Mouse (Mus musculus) heart, adult 2 months (tissue): Measurements from ENCODE around the gene Chid1. TPM values are rescaled to one million over a fixed set of nuclear protein-coding genes. Genes with fewer than 3 reads are reported as not detected.

ENCODE experiments used
- DNase-seq, 2 experiments: peaks; one replicate each; pipeline ENCODE4 v3.0.0; 2021
- H3K27ac ChIP-seq: fragments of 200-600 bp; 2 replicates; pipeline ENCODE4 v1.8.1; 2022
- H3K27me3 ChIP-seq: fragments of 200-500 bp; 2 replicates; pipeline ENCODE4 v1.6.1; 2012; ENCODE audit warnings: mild to moderate bottlenecking, low read length, inconsistent platforms, mixed read lengths; ENCODE audit not compliant: control insufficient read depth, insufficient read depth
- H3K36me3 ChIP-seq: fragments of 200-500 bp; 2 replicates; pipeline ENCODE4 v1.6.1; 2012; ENCODE audit warnings: low read length, inconsistent platforms; ENCODE audit not compliant: control insufficient read depth, insufficient read depth
- H3K4me1 ChIP-seq: fragments of 200-500 bp; 2 replicates; pipeline ENCODE4 v1.6.1; 2011; ENCODE audit warnings: low read length; ENCODE audit not compliant: control insufficient read depth, insufficient read depth
- H3K4me3 ChIP-seq: fragments of 200-600 bp; 2 replicates; pipeline ENCODE4 v1.8.1; 2022
- H3K79me2 ChIP-seq: fragments of 200-500 bp; replicated peaks from 2 replicates; pipeline ENCODE4 v1.6.1; 2012; ENCODE audit warnings: mild to moderate bottlenecking, inconsistent platforms, low read length, moderate library complexity, mixed read lengths; ENCODE audit not compliant: control insufficient read depth, insufficient read depth
- H3K9ac ChIP-seq: fragments of 200-500 bp; 2 replicates; pipeline ENCODE4 v1.6.1; 2012; ENCODE audit warnings: low read depth, mild to moderate bottlenecking, control low read depth, inconsistent platforms, low read length, mixed read lengths
- CTCF ChIP-seq: fragments of 200-600 bp; IDR thresholded peaks from 2 replicates; pipeline ENCODE4 v1.8.1; 2022; ENCODE audit warnings: antibody characterized with exemption, mild to moderate bottlenecking, moderate library complexity
- EP300 ChIP-seq: fragments of 200-500 bp; IDR thresholded peaks from 2 replicates; pipeline ENCODE4 v1.6.1; 2011; ENCODE audit warnings: low read depth, low read length, control low read depth; ENCODE audit not compliant: insufficient read depth
- POLR2A ChIP-seq: fragments of 200-500 bp; IDR thresholded peaks from 2 replicates; pipeline ENCODE4 v1.6.1; 2011; ENCODE audit warnings: mild to moderate bottlenecking, low read depth, low read length, control low read depth; ENCODE audit not compliant: insufficient read depth
- WGBS: fragments of 180-500 bp; shearing (Covaris S2); methylation state at CpG from one replicate; pipeline ENCODE4 v1.1.7; 2018; 5-methylcytosine and 5-hydroxymethylcytosine counted together
- intact Hi-C: fragments of 180-260 bp; cut with DNase I; formaldehyde crosslinking; loops from one replicate; pipeline ENCODE4 v1.15.1; 2025
- polyA plus RNA-seq: library from polyadenylated mRNA; depleted of rRNA; stranded (reverse); fragments of >200 nt; gene quantifications from 2 replicates; pipeline ENCODE4 v1.2.3, GENCODE M21; 2012
- total RNA-seq, 2 experiments: library from RNA; stranded (reverse); gene quantifications; 2 replicates each; pipeline ENCODE4 v1.2.3; 2021

Chid1 gene
- total and polyA plus RNA-seq, 3 experiments, result 20.2 to 52.7 (median 45.9) TPM

GRCm38 (mm10) chr7:141464603-141465201, 75.0 kb downstream of the Chid1 start:
- peaks cover 2% of the 10 kb centered on the region; the same call in 1 of the 2 replicates for H3K36me3 ChIP-seq
- H3K27ac ChIP-seq, result peak overlapping the region; percentile 97
- H3K27me3 ChIP-seq, result no peaks in the 10 kb centered on the region
- H3K4me3 ChIP-seq, result peak overlapping the region; percentile 52
- peaks cover 32% of the 10 kb centered on the region for H3K4me1 ChIP-seq
- H3K9ac ChIP-seq, result peak overlapping the region; percentile 75
- intact Hi-C loops, result no loop called here
- peak in 1 of 2 experiments; percentile 62 for DNase-seq
- TF ChIP-seq POLR2A, result 0 out of 2 replicates have a peak, but pooled peaks have one; percentile 31
- no peak for TF ChIP-seq EP300
- WGBS, result 31% methylated on average over 38 of the region's 38 CpGs
- H3K79me2 ChIP-seq, result no peaks in the 10 kb centered on the region; the same call in 1 of the 2 replicates

GRCm38 (mm10) chr7:141463824-141464602, 75.6 kb downstream of the Chid1 start:
- 41% methylated on average over 12 of the region's 12 CpGs for WGBS
- Histone ChIP-seq H3K79me2 (no peaks in the 10 kb centered on the region; the same call in 1 of the 2 replicates), H3K27ac (peak overlapping the region; percentile 97)

GRCm38 (mm10) chr7:141462333-141462821, 77.3 kb downstream of the Chid1 start:
- peak overlapping the region; percentile 97 for H3K27ac ChIP-seq
- TF ChIP-seq EP300 (no peak), POLR2A (no peak), CTCF (no peak)
- H3K4me1 ChIP-seq, result peaks cover 27% of the 10 kb centered on the region
- DNase-seq, result peak in 1 of 2 experiments; percentile 63
- peak overlapping the region; percentile 88 for H3K9ac ChIP-seq
- peak overlapping the region; percentile 83 for H3K4me3 ChIP-seq
- WGBS, result 16% methylated on average over 5 of the region's 5 CpGs
- H3K27me3 ChIP-seq, result no peaks in the 10 kb centered on the region
- intact Hi-C loops, result no loop called here
- no peaks in the 10 kb centered on the region; the same call in 1 of the 2 replicates for H3K79me2 ChIP-seq
- peaks cover 5% of the 10 kb centered on the region; the same call in 1 of the 2 replicates for H3K36me3 ChIP-seq

More at GRCm38 (mm10) chr7:141463824-141464602, 75.6 kb downstream of the Chid1 start:
- H3K4me3 ChIP-seq, result peak overlapping the region; percentile 83
- no peaks in the 10 kb centered on the region for H3K27me3 ChIP-seq
- H3K9ac ChIP-seq, result peak overlapping the region; percentile 75
- H3K36me3 ChIP-seq, result peaks cover 2% of the 10 kb centered on the region; the same call in 1 of the 2 replicates
- H3K4me1 ChIP-seq, result peaks cover 28% of the 10 kb centered on the region
- intact Hi-C loops, result no loop called here
- DNase-seq, result peak; percentile 81 to 86
- TF ChIP-seq POLR2A (peak; percentile 91), CTCF (no peak), EP300 (peak; percentile 90; the same call in 1 of the 2 replicates)

- H3K27me3 ChIP-seq, result no peaks in the 10 kb centered on the region
- H3K9ac ChIP-seq, result peak overlapping the region; percentile 88
- peak overlapping the region; percentile 97 for H3K27ac ChIP-seq
- peak in 1 of 2 experiments; percentile 72 for DNase-seq
- TF ChIP-seq CTCF (peak; percentile 61), POLR2A (no peak; the same call in none of the 2 replicates), EP300 (no peak)
- intact Hi-C loops, result no loop called here
- H3K4me1 ChIP-seq, result peaks cover 29% of the 10 kb centered on the region
- H3K36me3 ChIP-seq, result peaks cover 5% of the 10 kb centered on the region; the same call in 1 of the 2 replicates
- H3K4me3 ChIP-seq, result peak overlapping the region; percentile 83
- WGBS, result 1% methylated on average over 59 of the region's 59 CpGs
- no peaks in the 10 kb centered on the region; the same call in 1 of the 2 replicates for H3K79me2 ChIP-seq
These were observed 77.9 kb downstream of the Chid1 start for GRCm38 (mm10) chr7:141461521-141462332.

GRCm38 (mm10) chr7:141460391-141461113, 79.1 kb downstream of the Chid1 start, which contains the start of gene Cracr2b:
TSS of gene Cracr2b (plus strand) at chr7:141461094.
- peaks cover 29% of the 10 kb centered on the region for H3K4me1 ChIP-seq
- peaks cover 5% of the 10 kb centered on the region; the same call in 1 of the 2 replicates for H3K36me3 ChIP-seq
- DNase-seq, result peak; percentile 68 to 73
- intact Hi-C loops, result no loop called here
- H3K9ac ChIP-seq, result peak within 1 kb of the TSS; percentile 88
- TF ChIP-seq POLR2A (peak; percentile 52), EP300 (0 out of 2 replicates have a peak, but pooled peaks have one; percentile 17), CTCF (no peak)
- no peaks in the 10 kb centered on the region; the same call in 1 of the 2 replicates for H3K79me2 ChIP-seq
- H3K27me3 ChIP-seq, result no peaks in the 10 kb centered on the region
- 49% methylated on average over 15 of the region's 15 CpGs for WGBS
- peak within 1 kb of the TSS; percentile 83 for H3K4me3 ChIP-seq
- H3K27ac ChIP-seq, result peak within 1 kb of the TSS; percentile 97
